Mouse (Mus musculus) cerebellum, adult 2 months (tissue): Measurements from ENCODE around the gene Ezh1. TPM values are rescaled to one million over a fixed set of nuclear protein-coding genes. Genes with fewer than 3 reads are reported as not detected.

Experiments
- DNase-seq, 2 experiments: peaks; one replicate each; pipeline ENCODE4 v3.0.0; 2021
- H3K27ac ChIP-seq: fragments of 200-500 bp; 2 replicates; pipeline ENCODE4 v1.5.1; 2012; ENCODE audit warnings: low read length, control low read depth, inconsistent platforms; ENCODE audit not compliant: insufficient read depth
- H3K27me3 ChIP-seq: fragments of 200-500 bp; 2 replicates; pipeline ENCODE4 v1.6.1; 2012; ENCODE audit warnings: inconsistent platforms, mild to moderate bottlenecking, low read length, moderate library complexity; ENCODE audit not compliant: control insufficient read depth, insufficient read depth
- H3K4me1 ChIP-seq: fragments of 200-500 bp; 2 replicates; pipeline ENCODE4 v1.6.1; 2011; ENCODE audit warnings: low read length; ENCODE audit not compliant: control insufficient read depth, insufficient read depth
- H3K4me3 ChIP-seq: fragments of 200-500 bp; replicated peaks from 2 replicates; pipeline ENCODE3; 2011; ENCODE audit warnings: mild to moderate bottlenecking, low read depth, low read length, control low read depth; ENCODE audit not compliant: insufficient read depth
- CTCF ChIP-seq: fragments of 200-500 bp; IDR thresholded peaks from 2 replicates; pipeline ENCODE4 v1.5.1; 2011; ENCODE audit warnings: low read depth, mild to moderate bottlenecking, control low read depth, low read length, moderate library complexity, borderline replicate concordance; ENCODE audit not compliant: insufficient read depth
- POLR2A ChIP-seq: fragments of 200-500 bp; IDR thresholded peaks from 2 replicates; pipeline ENCODE4 v1.6.1; 2011; ENCODE audit warnings: low read length, control low read depth, borderline replicate concordance; ENCODE audit not compliant: insufficient read depth
- WGBS: fragments of 180-500 bp; shearing (Covaris S2); methylation state at CpG from one replicate; pipeline ENCODE4 v1.1.7; 2018; 5-methylcytosine and 5-hydroxymethylcytosine counted together
- polyA plus RNA-seq: library from polyadenylated mRNA; depleted of rRNA; stranded (reverse); fragments of >200 nt; gene quantifications from 2 replicates; pipeline ENCODE4 v1.2.3, GENCODE M21; 2012

The Ezh1 gene
- polyA plus RNA-seq, 1 experiment = 64.4 TPM

- Histone ChIP-seq H3K4me3 (peak overlapping the region; percentile 22), H3K27ac (peak overlapping the region; percentile 77), H3K4me1 (peaks cover 25% of the 10 kb centered on the region), H3K27me3 (no peaks in the 10 kb centered on the region)
- TF ChIP-seq POLR2A = no peak
- TF ChIP-seq CTCF = peak; percentile 63
- WGBS = 4% methylated on average over 61 of the region's 61 CpGs
- DNase-seq = peak; percentile 76 to 80
Observed at GRCm38 (mm10) chr11:101173631-101174388, 52.5 kb downstream of the Ezh1 start.

- TF ChIP-seq CTCF (no peak), POLR2A (no peak)
- Histone ChIP-seq H3K4me3 (peak overlapping the region; percentile 11), H3K4me1 (peaks cover 27% of the 10 kb centered on the region), H3K27ac (no peak overlapping the region), H3K27me3 (no peaks in the 10 kb centered on the region)
- peak; percentile 59 to 61 for DNase-seq
- WGBS = 15% methylated on average over 11 of the region's 11 CpGs
Observed at GRCm38 (mm10) chr11:101173112-101173511, 53.2 kb downstream of the Ezh1 start.

- no peak for DNase-seq
- TF ChIP-seq POLR2A = no peak
- Histone ChIP-seq H3K4me1 (peaks cover 29% of the 10 kb centered on the region), H3K27me3 (no peaks in the 10 kb centered on the region), H3K27ac (peak overlapping the region; percentile 89), H3K4me3 (peak overlapping the region; percentile 61)
- WGBS = 7% methylated on average over 5 of the region's 5 CpGs
Observed at GRCm38 (mm10) chr11:101172434-101172815, 53.8 kb downstream of the Ezh1 start.

- Histone ChIP-seq H3K27ac (peak overlapping the region; percentile 89), H3K4me3 (peak overlapping the region; percentile 61), H3K27me3 (no peaks in the 10 kb centered on the region), H3K4me1 (peaks cover 29% of the 10 kb centered on the region)
- peak; percentile 84 to 86 for DNase-seq
- WGBS = under 1% methylated on average over 31 of the region's 31 CpGs
- TF ChIP-seq CTCF (no peak), POLR2A (peak; percentile 64)
Observed at GRCm38 (mm10) chr11:101171721-101172433, 54.4 kb downstream of the Ezh1 start.

GRCm38 (mm10) chr11:101170811-101171610 is 55.3 kb downstream of the Ezh1 start, which contains the start of gene Plekhh3:
TSS of gene Plekhh3 (minus strand) at chr11:101171351.
- Histone ChIP-seq H3K4me1 (peaks cover 29% of the 10 kb centered on the region), H3K27me3 (no peaks in the 10 kb centered on the region), H3K27ac (peak within 1 kb of the TSS; percentile 93), H3K4me3 (peak within 1 kb of the TSS; percentile 91)
- 1% methylated on average over 45 of the region's 50 CpGs for WGBS
- peak; percentile 93 to 99 for DNase-seq
- TF ChIP-seq POLR2A = peak; percentile 59; the same call in 1 of the 2 replicates
- TF ChIP-seq CTCF = 0 out of 2 replicates have a peak, but pooled peaks have one; percentile 1

- TF ChIP-seq POLR2A (no peak; the same call in 1 of the 2 replicates), CTCF (no peak)
- peak; percentile 78 to 79 for DNase-seq
- Histone ChIP-seq H3K27ac (peak within 1 kb of the TSS; percentile 93), H3K4me1 (peaks cover 29% of the 10 kb centered on the region), H3K4me3 (peak within 1 kb of the TSS; percentile 91), H3K27me3 (no peaks in the 10 kb centered on the region)
- WGBS = under 1% methylated on average over 35 of the region's 35 CpGs
Observed at GRCm38 (mm10) chr11:101170354-101170810, 55.9 kb downstream of the Ezh1 start, which contains the start of gene Cntnap1. TSS of gene Cntnap1 (plus strand) at chr11:101170523.

- Histone ChIP-seq H3K4me3 (peak overlapping the region; percentile 91), H3K27me3 (no peaks in the 10 kb centered on the region)
- TF ChIP-seq POLR2A = no peak
- TF ChIP-seq CTCF = no peak
Observed at GRCm38 (mm10) chr11:101169301-101170107, 56.8 kb downstream of the Ezh1 start.

More at GRCm38 (mm10) chr11:101169301-101170107, 56.8 kb downstream of the Ezh1 start:
- peaks cover 25% of the 10 kb centered on the region for H3K4me1 ChIP-seq
- H3K27ac ChIP-seq = peak overlapping the region; percentile 93
- peak; percentile 60 to 72 for DNase-seq
- 6% methylated on average over 17 of the region's 17 CpGs for WGBS
